Mouse (Mus musculus): ENCODE results near the gene Chst3. TPM values are rescaled to one million over a fixed set of nuclear protein-coding genes. Genes with fewer than 3 reads are reported as not detected.
A peak's percentile ranks its signal among the peaks of the same experiment; 100 is the strongest.
"Not testable (repeated sequence)": the region's sequence is repeated elsewhere in the genome, so short reads cannot be mapped to it uniquely, and the experiment has no call there.

Chst3 gene
- total RNA-seq, 4 experiments from 2014 or later: 0.65 to 1.2 (median 0.80) TPM

GRCm38 (mm10) chr10:60234006-60234405 is 14.9 kb upstream of the Chst3 start:
- DNase-seq (ENCODE audit: low spot score): no peak

DNA sequence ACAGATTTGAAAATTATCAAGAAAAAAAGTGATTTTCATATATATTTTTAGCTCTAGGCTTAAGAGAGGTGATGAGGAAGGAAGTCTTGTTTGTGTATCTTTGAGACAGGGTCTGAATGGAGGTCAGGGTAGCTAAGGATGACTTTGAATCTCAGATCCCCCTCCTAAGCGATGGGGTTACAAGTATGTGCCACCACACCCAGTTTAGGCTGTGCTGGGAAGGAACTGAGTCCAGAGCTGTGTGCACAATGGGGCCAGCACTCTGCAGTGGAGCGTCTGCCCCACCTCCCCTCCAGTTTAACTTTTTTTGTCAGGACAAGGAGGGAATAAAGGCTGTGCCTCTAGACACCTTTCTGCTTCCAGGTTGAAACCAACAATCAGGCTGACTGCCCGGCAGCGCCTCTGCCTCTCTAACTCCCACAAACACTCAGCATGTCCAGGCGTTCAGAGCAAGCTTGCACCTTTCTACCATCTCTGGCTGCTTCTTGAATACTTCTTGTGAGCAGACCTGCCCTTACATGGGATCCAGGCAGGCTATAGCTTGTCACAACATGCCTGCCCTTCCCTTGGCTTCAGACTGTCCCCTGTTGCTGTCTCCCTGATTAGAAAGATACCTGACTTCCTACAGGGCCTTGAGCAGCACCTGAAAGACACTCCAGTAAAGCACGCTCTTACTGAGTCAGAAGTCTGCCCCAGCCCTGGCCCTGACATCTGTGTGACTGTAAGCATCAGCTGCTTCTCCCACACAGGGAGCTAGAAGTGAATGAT is 11.4 kb upstream of the Chst3 start:
- DNase-seq (ENCODE audit: low spot score): no peak

GRCm38 (mm10) chr10:60229113-60229512 is 10.1 kb upstream of the Chst3 start:
- no peak for DNase-seq (ENCODE audit: low spot score)

DNA sequence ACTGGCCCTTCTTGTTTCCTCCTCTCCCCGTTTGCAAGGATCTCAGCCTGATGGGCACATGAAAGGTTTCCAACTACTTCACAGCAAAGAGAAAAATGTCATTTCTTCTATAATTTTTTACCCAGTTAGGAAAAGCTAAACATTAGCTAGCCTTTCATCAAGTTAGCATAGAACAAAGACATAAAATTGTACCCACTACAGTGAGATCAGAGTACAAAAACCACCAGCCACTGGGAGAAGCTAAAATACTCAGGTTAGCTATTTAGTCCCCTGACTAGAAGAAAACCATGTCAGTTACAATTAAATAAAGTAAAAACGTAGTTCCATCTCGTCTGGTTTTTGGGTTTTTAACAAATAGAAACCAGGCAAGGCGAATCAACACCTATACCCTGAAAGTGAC is 8.6 kb upstream of the Chst3 start:
- DNase-seq (ENCODE audit: low spot score): no peak

- no peak for DNase-seq (ENCODE audit: low spot score)
These were observed 5.5 kb upstream of the Chst3 start for GRCm38 (mm10) chr10:60224601-60225000.

- DNase-seq (ENCODE audit: low spot score): not testable (repeated sequence)
These were observed 2.7 kb upstream of the Chst3 start for GRCm38 (mm10) chr10:60221571-60222259.

DNA sequence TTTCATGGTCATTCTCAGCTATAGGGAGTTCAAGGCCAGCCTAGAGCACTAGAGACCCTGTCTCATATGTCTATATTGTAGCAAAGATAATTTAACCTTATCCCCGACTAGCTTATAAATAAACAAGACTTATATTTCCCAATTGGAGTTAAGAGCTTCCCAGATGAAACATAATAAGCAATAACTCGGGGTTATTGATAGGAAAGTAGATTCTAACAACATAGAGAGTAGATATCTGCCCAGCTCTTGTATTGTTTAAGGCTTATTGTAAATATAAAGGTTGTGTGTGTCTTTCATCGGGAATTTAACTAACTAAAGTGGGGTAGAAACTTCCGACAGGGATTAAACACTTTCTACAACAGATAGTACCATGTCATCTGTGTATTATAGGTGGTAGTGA is 1.5 kb upstream of the Chst3 start:
- no peak for DNase-seq (ENCODE audit: low spot score)

- no peak for DNase-seq (ENCODE audit: low spot score)
These were observed 1.0 kb upstream of the Chst3 start for GRCm38 (mm10) chr10:60220042-60220523.

DNA sequence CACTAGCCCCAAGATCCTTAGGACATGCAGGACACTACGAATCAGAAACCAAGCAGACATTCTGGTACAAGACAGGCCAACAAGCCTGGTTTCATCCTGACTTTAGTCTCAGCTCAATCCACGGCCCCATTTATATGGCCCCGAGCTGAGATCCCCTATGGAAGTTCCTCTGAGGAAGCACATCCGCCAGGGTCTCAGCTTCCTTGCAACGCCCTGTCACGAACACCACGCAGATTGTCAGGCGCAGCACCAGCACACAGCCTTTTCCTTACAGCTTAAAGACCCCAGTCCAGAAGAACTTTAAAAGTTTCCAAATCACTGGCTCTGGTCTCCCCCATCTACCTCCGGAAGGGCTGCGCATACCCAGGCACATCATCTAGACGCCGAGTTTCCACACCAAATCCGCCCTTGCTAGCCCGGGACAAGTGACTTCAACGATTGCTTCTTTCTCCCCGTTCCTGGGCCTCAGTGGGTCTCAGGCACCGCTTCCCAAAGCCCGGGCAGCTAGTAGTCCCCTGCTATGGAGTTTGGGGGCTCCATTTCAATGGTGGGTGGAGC is 948 bp downstream of the Chst3 start:
- no peak for DNase-seq (ENCODE audit: low spot score)

GRCm38 (mm10) chr10:60216331-60217095 is 2.5 kb downstream of the Chst3 start:
- DNase-seq (ENCODE audit: low spot score): no peak

DNA sequence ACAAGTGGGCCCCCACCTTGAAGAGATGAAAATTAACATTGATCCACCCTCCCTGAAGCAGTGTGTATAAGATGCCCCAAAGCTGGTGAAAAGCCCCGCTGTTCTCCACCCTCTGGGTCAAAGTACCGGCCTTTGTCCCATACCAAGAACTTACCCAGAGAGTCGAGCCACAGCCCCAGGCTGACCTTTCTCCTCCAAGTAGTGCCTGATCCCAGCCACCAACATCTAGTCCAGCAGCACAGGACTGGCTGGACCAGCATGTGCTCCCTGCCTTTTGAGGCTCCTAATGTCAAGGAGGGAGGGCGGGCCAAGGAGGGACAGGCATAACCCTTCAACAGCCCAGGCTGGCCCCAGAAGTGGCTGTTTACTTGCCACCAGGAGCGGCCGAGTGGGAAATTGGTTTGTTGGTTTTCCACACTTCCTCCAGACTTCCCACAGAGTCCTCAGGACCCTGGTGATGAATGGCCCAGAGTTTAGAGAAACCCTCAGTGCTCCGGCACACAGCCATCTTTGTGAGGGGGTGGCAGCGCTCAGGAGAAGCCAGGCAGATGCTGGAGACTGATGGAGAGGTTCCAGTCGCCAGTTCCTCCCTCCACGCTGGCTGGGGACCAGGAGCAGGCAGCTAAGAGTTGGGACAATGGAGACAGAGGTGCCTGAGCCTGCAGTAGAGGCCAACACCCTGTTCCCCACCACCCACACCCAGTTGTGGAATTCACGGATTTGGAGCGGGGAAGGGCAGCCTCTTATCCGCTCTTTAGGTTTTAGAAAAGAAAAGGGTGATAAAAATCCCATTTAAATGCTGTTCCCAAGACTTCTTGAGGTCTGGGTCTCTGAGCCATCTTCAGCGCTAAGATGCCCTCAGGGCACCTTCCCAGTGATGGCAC is 3.7 kb downstream of the Chst3 start:
- DNase-seq (ENCODE audit: low spot score): no peak

- peak; percentile 19 for DNase-seq (ENCODE audit: low spot score)
These were observed 6.3 kb downstream of the Chst3 start for GRCm38 (mm10) chr10:60212589-60213379.

- no peak for DNase-seq (ENCODE audit: low spot score)
These were observed 7.5 kb downstream of the Chst3 start for GRCm38 (mm10) chr10:60211501-60212005.

GRCm38 (mm10) chr10:60210468-60210867 is 8.6 kb downstream of the Chst3 start:
- no peak for DNase-seq (ENCODE audit: low spot score)

GRCm38 (mm10) chr10:60209237-60209636 is 9.8 kb downstream of the Chst3 start:
- peak; percentile 51 for DNase-seq (ENCODE audit: low spot score)

- DNase-seq (ENCODE audit: low spot score): no peak
These were observed 11.8 kb downstream of the Chst3 start for GRCm38 (mm10) chr10:60207166-60207705.

DNA sequence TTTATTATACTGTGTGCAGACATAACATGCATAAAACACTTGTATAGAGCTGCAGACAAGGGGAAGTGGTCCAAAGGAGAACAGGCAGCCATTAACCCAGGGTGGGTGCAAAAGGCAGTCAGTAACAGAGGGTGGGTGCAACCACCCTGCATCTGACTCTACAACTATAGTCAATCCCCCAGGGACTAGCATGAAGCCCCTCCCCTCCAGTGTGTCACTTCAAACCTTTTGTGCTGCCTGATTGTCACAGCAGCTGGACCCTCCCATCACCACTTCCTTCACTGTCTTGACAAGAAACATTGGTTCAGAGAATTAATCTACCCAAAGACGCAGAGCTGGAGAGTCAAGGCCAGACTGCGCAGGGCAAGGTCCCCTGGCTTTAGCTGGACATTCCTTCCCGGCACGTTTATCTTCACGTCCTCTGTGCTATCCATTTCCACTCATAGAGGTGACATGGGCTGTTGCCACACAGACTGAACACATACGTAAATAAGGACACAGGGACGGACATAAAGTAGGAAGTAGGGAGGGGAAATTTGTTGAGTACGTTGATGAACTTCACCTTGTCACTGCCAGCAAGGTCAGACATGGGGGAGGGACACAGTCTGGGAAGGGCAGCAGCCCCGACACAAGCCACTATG is 13.3 kb downstream of the Chst3 start:
- no peak for DNase-seq (ENCODE audit: low spot score)

DNA sequence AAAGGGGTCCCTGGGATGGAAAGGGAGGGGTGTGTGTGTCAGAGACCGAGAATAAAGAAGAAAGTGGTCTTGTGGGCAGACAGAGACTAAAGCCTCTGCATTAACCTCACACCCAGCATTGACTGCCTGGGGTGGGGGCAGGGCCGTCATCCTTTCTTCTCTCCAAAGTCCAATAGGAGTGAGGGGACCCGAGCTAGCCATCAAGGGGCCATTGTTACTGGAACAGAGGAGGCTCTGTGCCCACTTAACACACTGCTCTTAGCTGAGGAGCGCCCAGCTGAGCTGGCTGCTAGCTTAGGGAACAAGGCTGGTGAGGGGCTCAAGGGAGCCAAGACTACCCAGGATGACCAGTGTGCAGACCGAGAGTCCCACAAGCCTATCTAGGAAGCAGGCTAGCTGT is 16.3 kb downstream of the Chst3 start:
- no peak for DNase-seq (ENCODE audit: low spot score)

GRCm38 (mm10) chr10:60200996-60201395 is 18.1 kb downstream of the Chst3 start:
- no peak for DNase-seq (ENCODE audit: low spot score)

Data from heart, adult 8-10 months (tissue).